Mouse (Mus musculus): ENCODE measurements around the gene Btg4.

Gene Btg4

GRCm38 (mm10) chr9:51165312-51166180, 104.8 kb downstream of the Btg4 start, which contains the start of gene Gm32742:
Gene Gm32742 (minus strand): TSS chr9:51165517.
- no peak for DNase-seq (ENCODE audit: low spot score)

DNA sequence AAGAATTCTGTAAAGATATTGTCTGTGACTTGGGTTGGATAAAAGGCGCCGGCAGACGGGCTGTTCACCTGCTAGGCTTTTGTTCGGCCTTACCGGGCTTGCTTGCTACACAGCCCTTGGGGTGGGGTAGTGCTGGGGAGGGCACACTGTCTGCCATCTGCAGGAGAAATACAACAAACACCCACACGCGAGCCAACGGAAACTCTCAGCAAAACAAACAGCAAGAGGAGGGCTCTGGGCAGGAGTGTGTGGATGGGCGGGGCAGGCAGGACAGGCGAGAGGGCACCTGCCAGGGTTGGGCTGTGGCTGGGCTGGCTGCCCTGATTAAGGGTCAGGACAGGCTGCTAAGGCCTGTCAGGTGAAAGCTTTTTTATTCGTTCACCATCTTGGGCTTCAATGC, 107.3 kb downstream of the Btg4 start:
- peak; percentile 38 for DNase-seq (ENCODE audit: low spot score)

- no peak for DNase-seq (ENCODE audit: low spot score)
These were observed 108.0 kb downstream of the Btg4 start for GRCm38 (mm10) chr9:51168698-51169097.

GRCm38 (mm10) chr9:51169133-51169532, 108.4 kb downstream of the Btg4 start:
- no peak for DNase-seq (ENCODE audit: low spot score)

Data from ovary, adult 18-20 months (tissue).